Mouse (Mus musculus): ENCODE measurements at regions not wholly inside any gene's neighbourhood (a gene's known extent, or its start where the extent isn't known, plus 50 kb on each side); places are given as distances from the start of the nearest gene placed in this dataset.

- Histone ChIP-seq H3K4me3 (no peak overlapping the region), H3K27ac (no peak overlapping the region), H3K4me1 (ENCODE audit: control insufficient read depth, insufficient read depth, low read length) (no peaks in the 10 kb centered on the region), H3K79me2 (replicated peaks; ENCODE audit: control insufficient read depth, insufficient read depth, low read length) (no peaks in the 10 kb centered on the region), H3K27me3 (ENCODE audit: control insufficient read depth, insufficient read depth, low read length) (no peaks in the 10 kb centered on the region), H3K9ac (ENCODE audit: low read depth, low read length) (no peak overlapping the region), H3K36me3 (ENCODE audit: control insufficient read depth, insufficient read depth, low read length) (no peaks in the 10 kb centered on the region)
- TF ChIP-seq POLR2A (IDR thresholded peaks at IDR 0.05; ENCODE audit: insufficient read depth, low read depth, low read length) = no peak
- TF ChIP-seq CTCF (IDR thresholded peaks at IDR 0.05) = no peak
- TF ChIP-seq EP300 (IDR thresholded peaks at IDR 0.05; ENCODE audit: insufficient read depth, low read depth, low read length) = no peak
- no peak for DNase-seq
- WGBS = 83% methylated on average over 3 of the region's 3 CpGs
- intact Hi-C loops (cut with DNase I) = no loop called here
Observed at GRCm38 (mm10) chr9:46544326-46544725, 224.5 kb upstream of the 4931429L15Rik start.

DNA sequence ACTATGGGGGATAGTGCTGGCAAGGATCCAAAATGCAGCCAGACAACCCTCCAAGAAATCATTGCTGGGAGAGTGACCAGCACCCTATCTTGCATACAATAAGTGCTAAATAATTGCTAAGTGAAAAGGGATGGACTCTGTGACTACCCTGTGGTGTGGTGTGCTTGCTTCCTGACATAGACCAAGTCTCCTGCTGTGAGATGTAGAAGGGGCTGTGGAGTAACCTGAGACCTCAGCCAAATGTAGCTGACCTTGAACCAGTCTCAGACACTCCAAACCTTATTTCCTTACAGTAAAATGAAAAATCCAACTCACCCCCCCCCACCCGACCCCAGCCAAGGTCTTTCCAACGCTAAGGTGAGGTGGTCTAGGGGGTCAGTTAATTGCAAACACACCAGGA is 221.2 kb upstream of the 4931429L15Rik start:
- no peak overlapping the region for H3K9ac ChIP-seq (ENCODE audit: low read depth, low read length)
- WGBS = 68% methylated on average over 2 of the region's 2 CpGs
- H3K27ac ChIP-seq = no peak overlapping the region
- H3K27me3 ChIP-seq (ENCODE audit: control insufficient read depth, insufficient read depth, low read length) = no peaks in the 10 kb centered on the region
- TF ChIP-seq EP300 (IDR thresholded peaks at IDR 0.05; ENCODE audit: insufficient read depth, low read depth, low read length) (no peak), POLR2A (IDR thresholded peaks at IDR 0.05; ENCODE audit: insufficient read depth, low read depth, low read length) (no peak), CTCF (IDR thresholded peaks at IDR 0.05) (no peak)
- intact Hi-C loops (cut with DNase I) = no loop called here
- no peaks in the 10 kb centered on the region for H3K79me2 ChIP-seq (replicated peaks; ENCODE audit: control insufficient read depth, insufficient read depth, low read length)
- no peak overlapping the region for H3K4me3 ChIP-seq
- no peaks in the 10 kb centered on the region for H3K4me1 ChIP-seq (ENCODE audit: control insufficient read depth, insufficient read depth, low read length)
- no peaks in the 10 kb centered on the region for H3K36me3 ChIP-seq (ENCODE audit: control insufficient read depth, insufficient read depth, low read length)
- no peak for DNase-seq

DNA sequence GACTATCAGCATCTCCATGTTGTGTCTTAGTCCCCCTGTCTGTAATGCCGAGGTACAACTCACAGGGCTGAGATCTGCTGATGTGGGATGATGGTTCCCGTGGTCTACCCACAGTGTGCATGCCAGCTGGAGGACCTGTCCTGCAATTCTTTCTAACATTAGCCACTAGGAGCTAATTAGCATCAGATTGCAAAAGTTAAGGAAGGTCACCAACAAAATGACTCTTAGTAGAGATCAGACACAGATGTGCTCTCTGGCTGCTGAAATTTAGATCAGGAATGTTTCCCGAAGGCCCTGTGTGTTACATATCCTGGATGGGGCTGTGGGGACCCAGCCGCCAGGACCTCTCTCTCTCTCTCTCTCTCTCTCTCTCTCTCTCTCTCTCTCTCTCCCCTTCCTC is 218.8 kb upstream of the 4931429L15Rik start:
- 70% methylated on average over 4 of the region's 4 CpGs for WGBS
- Histone ChIP-seq H3K4me1 (ENCODE audit: control insufficient read depth, insufficient read depth, low read length) (no peaks in the 10 kb centered on the region), H3K79me2 (replicated peaks; ENCODE audit: control insufficient read depth, insufficient read depth, low read length) (no peaks in the 10 kb centered on the region), H3K27me3 (ENCODE audit: control insufficient read depth, insufficient read depth, low read length) (no peaks in the 10 kb centered on the region), H3K36me3 (ENCODE audit: control insufficient read depth, insufficient read depth, low read length) (no peaks in the 10 kb centered on the region), H3K9ac (ENCODE audit: low read depth, low read length) (no peak overlapping the region), H3K27ac (no peak overlapping the region), H3K4me3 (no peak overlapping the region)
- intact Hi-C loops (cut with DNase I) = no loop called here
- TF ChIP-seq CTCF (IDR thresholded peaks at IDR 0.05) = no peak
- TF ChIP-seq EP300 (IDR thresholded peaks at IDR 0.05; ENCODE audit: insufficient read depth, low read depth, low read length) = no peak
- no peak for TF ChIP-seq POLR2A (IDR thresholded peaks at IDR 0.05; ENCODE audit: insufficient read depth, low read depth, low read length)
- no peak for DNase-seq

DNA sequence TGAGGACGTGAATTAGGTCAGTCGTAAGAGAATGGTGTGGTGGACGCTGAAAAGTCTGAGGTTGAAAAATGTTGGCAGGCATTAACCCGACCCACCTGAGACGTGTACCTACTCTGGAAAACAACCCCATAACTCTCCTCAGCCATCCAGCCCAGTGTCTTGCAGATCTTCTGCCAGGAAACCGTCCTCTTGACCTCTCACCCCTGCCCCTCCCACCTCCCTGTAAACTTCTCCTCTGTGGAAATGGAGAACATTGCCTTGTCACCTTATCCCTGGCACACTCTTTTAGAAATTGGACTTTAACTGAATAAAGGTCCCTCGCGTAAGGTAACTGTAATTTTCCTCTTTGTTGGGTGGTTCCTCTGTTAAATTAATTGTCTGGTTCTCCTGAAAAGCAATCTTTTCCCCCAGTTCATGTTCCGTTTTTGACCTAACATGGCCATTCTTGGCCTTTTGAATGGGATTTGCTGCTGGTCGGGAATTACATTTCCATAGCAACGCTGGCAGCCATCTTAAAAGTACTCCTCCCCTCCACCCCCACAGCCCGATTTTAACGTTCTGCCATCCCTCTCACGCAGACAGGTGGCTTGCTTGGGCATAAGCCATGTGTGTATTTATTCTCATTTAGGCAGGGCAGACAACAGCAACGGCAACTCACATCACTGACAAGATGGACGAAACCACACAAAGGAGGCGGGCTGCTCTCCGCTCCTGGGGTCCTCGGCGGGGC is 196.8 kb upstream of the 4931429L15Rik start:
- H3K27me3 ChIP-seq (ENCODE audit: control insufficient read depth, insufficient read depth, low read length) = no peaks in the 10 kb centered on the region
- no peak for DNase-seq
- H3K4me1 ChIP-seq (ENCODE audit: control insufficient read depth, insufficient read depth, low read length) = no peaks in the 10 kb centered on the region
- no peaks in the 10 kb centered on the region for H3K36me3 ChIP-seq (ENCODE audit: control insufficient read depth, insufficient read depth, low read length)
- no peaks in the 10 kb centered on the region for H3K79me2 ChIP-seq (replicated peaks; ENCODE audit: control insufficient read depth, insufficient read depth, low read length)
- no peak overlapping the region for H3K27ac ChIP-seq
- 82% methylated on average over 20 of the region's 20 CpGs for WGBS
- H3K4me3 ChIP-seq = no peak overlapping the region
- intact Hi-C loops (cut with DNase I) = no loop called here
- H3K9ac ChIP-seq (ENCODE audit: low read depth, low read length) = no peak overlapping the region
- no peak for TF ChIP-seq EP300 (IDR thresholded peaks at IDR 0.05; ENCODE audit: insufficient read depth, low read depth, low read length)
- no peak for TF ChIP-seq CTCF (IDR thresholded peaks at IDR 0.05)
- no peak for TF ChIP-seq POLR2A (IDR thresholded peaks at IDR 0.05; ENCODE audit: insufficient read depth, low read depth, low read length)

- Histone ChIP-seq H3K9ac (ENCODE audit: low read depth, low read length) (no peak overlapping the region), H3K4me3 (no peak overlapping the region), H3K27ac (no peak overlapping the region), H3K27me3 (ENCODE audit: control insufficient read depth, insufficient read depth, low read length) (no peaks in the 10 kb centered on the region), H3K36me3 (ENCODE audit: control insufficient read depth, insufficient read depth, low read length) (no peaks in the 10 kb centered on the region), H3K4me1 (ENCODE audit: control insufficient read depth, insufficient read depth, low read length) (no peaks in the 10 kb centered on the region), H3K79me2 (replicated peaks; ENCODE audit: control insufficient read depth, insufficient read depth, low read length) (no peaks in the 10 kb centered on the region)
- no peak for TF ChIP-seq CTCF (IDR thresholded peaks at IDR 0.05)
- TF ChIP-seq POLR2A (IDR thresholded peaks at IDR 0.05; ENCODE audit: insufficient read depth, low read depth, low read length) = no peak
- TF ChIP-seq EP300 (IDR thresholded peaks at IDR 0.05; ENCODE audit: insufficient read depth, low read depth, low read length) = no peak
- no peak for DNase-seq
- intact Hi-C loops (cut with DNase I) = no loop called here
- WGBS = 48% methylated on average over 6 of the region's 6 CpGs
Observed at GRCm38 (mm10) chr9:46512276-46513051, 192.7 kb upstream of the 4931429L15Rik start.

DNA sequence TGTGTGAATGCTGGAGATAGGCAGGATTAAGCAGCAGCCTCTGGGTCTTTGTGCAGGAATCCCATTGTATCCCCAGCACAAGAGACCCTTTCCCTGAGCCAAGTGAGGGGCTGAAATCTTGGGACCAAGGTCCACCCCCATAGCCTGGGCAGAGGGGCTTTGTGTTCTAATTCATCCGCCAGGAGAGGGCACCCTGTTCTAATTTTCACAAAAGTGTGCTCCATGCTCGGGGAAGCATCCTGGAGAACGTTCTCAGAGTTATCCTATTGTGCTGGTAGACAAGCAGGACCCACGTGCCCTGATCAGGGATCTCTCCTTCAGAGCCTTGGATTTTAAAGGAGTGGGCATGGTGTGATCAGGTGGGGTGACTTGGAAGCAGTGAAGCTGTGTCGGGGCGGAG is 191.5 kb upstream of the 4931429L15Rik start:
- no peak overlapping the region for H3K4me3 ChIP-seq
- H3K9ac ChIP-seq (ENCODE audit: low read depth, low read length) = no peak overlapping the region
- H3K36me3 ChIP-seq (ENCODE audit: control insufficient read depth, insufficient read depth, low read length) = no peaks in the 10 kb centered on the region
- no peaks in the 10 kb centered on the region for H3K4me1 ChIP-seq (ENCODE audit: control insufficient read depth, insufficient read depth, low read length)
- H3K27me3 ChIP-seq (ENCODE audit: control insufficient read depth, insufficient read depth, low read length) = no peaks in the 10 kb centered on the region
- 48% methylated on average over 6 of the region's 6 CpGs for WGBS
- intact Hi-C loops (cut with DNase I) = no loop called here
- no peak for DNase-seq
- no peaks in the 10 kb centered on the region for H3K79me2 ChIP-seq (replicated peaks; ENCODE audit: control insufficient read depth, insufficient read depth, low read length)
- TF ChIP-seq POLR2A (IDR thresholded peaks at IDR 0.05; ENCODE audit: insufficient read depth, low read depth, low read length) (no peak), EP300 (IDR thresholded peaks at IDR 0.05; ENCODE audit: insufficient read depth, low read depth, low read length) (no peak), CTCF (IDR thresholded peaks at IDR 0.05) (no peak)
- no peak overlapping the region for H3K27ac ChIP-seq
